Mouse (Mus musculus): ENCODE measurements around the gene Oas1h.
A peak's percentile ranks its signal among the peaks of the same experiment; 100 is the strongest.

- TF ChIP-seq ZNF384 (IDR thresholded peaks at IDR 0.05; ENCODE audit: low read depth, low read length) (no peak), CHD2 (IDR thresholded peaks at IDR 0.05; ENCODE audit: low read depth, low read length) (no peak), MAFK (IDR thresholded peaks at IDR 0.05; ENCODE audit: insufficient read depth, low read depth, low read length) (no peak), HCFC1 (IDR thresholded peaks at IDR 0.05; ENCODE audit: borderline replicate concordance, insufficient read depth, low read length) (no peak), ZC3H11A (IDR thresholded peaks at IDR 0.05; ENCODE audit: borderline replicate concordance, low read depth, low read length) (peak; percentile 84)
These were observed 24.3 kb upstream of the Oas1h start for GRCm38 (mm10) chr5:120836731-120837585.

All from ES-E14 (cell line).